Mouse (Mus musculus) bone marrow, adult 2 months (tissue): Measurements from ENCODE around the gene Fos.

Experiments used
- CTCF ChIP-seq: fragments of 200-500 bp; IDR thresholded peaks from 2 replicates; pipeline ENCODE4 v1.5.1; 2011; ENCODE audit warnings: low read length, control low read depth; ENCODE audit not compliant: control insufficient read depth, insufficient read depth
- POLR2A ChIP-seq: fragments of 200-500 bp; IDR thresholded peaks from 2 replicates; pipeline ENCODE4 v1.6.1; 2011; ENCODE audit warnings: low read depth, mild to moderate bottlenecking, control low read depth, low read length, borderline replicate concordance; ENCODE audit not compliant: control insufficient read depth

- no peak for TF ChIP-seq CTCF
- TF ChIP-seq POLR2A: no peak
Observed at GRCm38 (mm10) chr12:85519553-85519952, 45.9 kb downstream of the Fos start.
